Mouse (Mus musculus): ENCODE measurements around the gene Lrrc25. TPM values are rescaled to one million over a fixed set of nuclear protein-coding genes. Genes with fewer than 3 reads are reported as not detected.

The Lrrc25 gene
- total RNA-seq (2014; rRNA removed) (1.8 and 2.2 TPM in 2 replicates), polyA plus RNA-seq (2015; fragmentation: Nextera tagmentation; extraction: Ambion mirVana) (0.74 and 1.4 TPM in 2 replicates)

GRCm38 (mm10) chr8:70615894-70616293 is at the start of gene Lrrc25:
Gene Lrrc25, plus strand, starts transcription at chr8:70616155.
- Histone ChIP-seq H3K27ac (ENCODE audit: low read depth, low read length) (no peak within 1 kb of the TSS), H3K4me1 (ENCODE audit: insufficient read depth, low read length) (peaks cover 7% of the 10 kb centered on the region; the same call in 1 of the 2 replicates), H3K9ac (replicated peaks; ENCODE audit: low read length, poor library complexity, severe bottlenecking) (no peak within 1 kb of the TSS), H3K4me2 (ENCODE audit: low read depth, low read length, poor library complexity, severe bottlenecking) (no peak within 1 kb of the TSS), H3K36me3 (ENCODE audit: insufficient read depth, low read length) (no peaks in the 10 kb centered on the region), H3K27me3 (ENCODE audit: insufficient read depth, low read length) (0 out of 2 replicates have a peak, but pooled peaks cover 4% of the 10 kb centered on the region), H3K4me3 (ENCODE audit: low read depth, low read length) (no peak within 1 kb of the TSS), H3K9me3 (ENCODE audit: low read length) (no peaks in the 10 kb centered on the region)
- no peak for ATAC-seq (ENCODE audit: low FRiP score)
- TF ChIP-seq CTCF (IDR thresholded peaks at IDR 0.05) = no peak
- DNase-seq (ENCODE audit: low spot score) = no peak
- 80% methylated on average over 3 of the region's 3 CpGs for WGBS

- H3K9ac ChIP-seq (replicated peaks; ENCODE audit: low read length, poor library complexity, severe bottlenecking) = no peak overlapping the region
- H3K27me3 ChIP-seq (ENCODE audit: insufficient read depth, low read length) = no peaks in the 10 kb centered on the region
- ATAC-seq (ENCODE audit: low FRiP score) (no peak), DNase-seq (ENCODE audit: low spot score) (no peak)
- H3K9me3 ChIP-seq (ENCODE audit: low read length) = no peaks in the 10 kb centered on the region
- H3K27ac ChIP-seq (ENCODE audit: low read depth, low read length) = no peak overlapping the region
- 0 out of 2 replicates have a peak, but pooled peaks cover 5% of the 10 kb centered on the region for H3K36me3 ChIP-seq (ENCODE audit: insufficient read depth, low read length)
- no peak overlapping the region for H3K4me2 ChIP-seq (ENCODE audit: low read depth, low read length, poor library complexity, severe bottlenecking)
- H3K4me3 ChIP-seq (ENCODE audit: low read depth, low read length) = no peak overlapping the region
- H3K4me1 ChIP-seq (ENCODE audit: insufficient read depth, low read length) = no peaks in the 10 kb centered on the region
- no peak for TF ChIP-seq CTCF (IDR thresholded peaks at IDR 0.05)
These were observed 45.6 kb upstream of the Lrrc25 start for GRCm38 (mm10) chr8:70570360-70570759.

GRCm38 (mm10) chr8:70570990-70571389 is 45.0 kb upstream of the Lrrc25 start:
- Histone ChIP-seq H3K36me3 (ENCODE audit: insufficient read depth, low read length) (0 out of 2 replicates have a peak, but pooled peaks cover 5% of the 10 kb centered on the region), H3K9me3 (ENCODE audit: low read length) (no peaks in the 10 kb centered on the region), H3K4me3 (ENCODE audit: low read depth, low read length) (no peak overlapping the region), H3K27me3 (ENCODE audit: insufficient read depth, low read length) (no peaks in the 10 kb centered on the region), H3K4me2 (ENCODE audit: low read depth, low read length, poor library complexity, severe bottlenecking) (no peak overlapping the region), H3K27ac (ENCODE audit: low read depth, low read length) (no peak overlapping the region), H3K4me1 (ENCODE audit: insufficient read depth, low read length) (no peaks in the 10 kb centered on the region), H3K9ac (replicated peaks; ENCODE audit: low read length, poor library complexity, severe bottlenecking) (no peak overlapping the region)
- 73% methylated on average over 6 of the region's 6 CpGs for whole genome bisulfite sequencing
- ATAC-seq (ENCODE audit: low FRiP score) (no peak), DNase-seq (ENCODE audit: low spot score) (no peak)
- TF ChIP-seq CTCF (IDR thresholded peaks at IDR 0.05) = no peak

- Histone ChIP-seq H3K36me3 (ENCODE audit: insufficient read depth, low read length) (peaks cover 21% of the 10 kb centered on the region), H3K27ac (ENCODE audit: low read depth, low read length) (no peak overlapping the region), H3K4me1 (ENCODE audit: insufficient read depth, low read length) (no peaks in the 10 kb centered on the region), H3K9ac (replicated peaks; ENCODE audit: low read length, poor library complexity, severe bottlenecking) (no peak overlapping the region), H3K9me3 (ENCODE audit: low read length) (no peaks in the 10 kb centered on the region), H3K27me3 (ENCODE audit: insufficient read depth, low read length) (no peaks in the 10 kb centered on the region), H3K4me2 (ENCODE audit: low read depth, low read length, poor library complexity, severe bottlenecking) (no peak overlapping the region), H3K4me3 (ENCODE audit: low read depth, low read length) (no peak overlapping the region)
- TF ChIP-seq CTCF (IDR thresholded peaks at IDR 0.05) = no peak
- ATAC-seq (ENCODE audit: low FRiP score) (no peak), DNase-seq (ENCODE audit: low spot score) (no peak)
These were observed 41.7 kb upstream of the Lrrc25 start for GRCm38 (mm10) chr8:70574302-70574701.

GRCm38 (mm10) chr8:70574915-70575314 is 41.0 kb upstream of the Lrrc25 start:
- no peak overlapping the region for H3K9ac ChIP-seq (replicated peaks; ENCODE audit: low read length, poor library complexity, severe bottlenecking)
- peaks cover 22% of the 10 kb centered on the region for H3K36me3 ChIP-seq (ENCODE audit: insufficient read depth, low read length)
- WGBS = 75% methylated on average over 4 of the region's 4 CpGs
- no peaks in the 10 kb centered on the region for H3K9me3 ChIP-seq (ENCODE audit: low read length)
- ATAC-seq (ENCODE audit: low FRiP score) = no peak
- H3K4me1 ChIP-seq (ENCODE audit: insufficient read depth, low read length) = no peaks in the 10 kb centered on the region
- no peak overlapping the region for H3K4me2 ChIP-seq (ENCODE audit: low read depth, low read length, poor library complexity, severe bottlenecking)
- no peaks in the 10 kb centered on the region for H3K27me3 ChIP-seq (ENCODE audit: insufficient read depth, low read length)
- no peak for DNase-seq (ENCODE audit: low spot score)
- no peak for TF ChIP-seq CTCF (IDR thresholded peaks at IDR 0.05)
- H3K27ac ChIP-seq (ENCODE audit: low read depth, low read length) = no peak overlapping the region
- H3K4me3 ChIP-seq (ENCODE audit: low read depth, low read length) = no peak overlapping the region

- no peaks in the 10 kb centered on the region for H3K4me1 ChIP-seq (ENCODE audit: insufficient read depth, low read length)
- 97% methylated on average over 3 of the region's 3 CpGs for WGBS
- H3K36me3 ChIP-seq (ENCODE audit: insufficient read depth, low read length) = peaks cover 42% of the 10 kb centered on the region
- H3K9me3 ChIP-seq (ENCODE audit: low read length) = no peaks in the 10 kb centered on the region
- no peaks in the 10 kb centered on the region for H3K27me3 ChIP-seq (ENCODE audit: insufficient read depth, low read length)
- DNase-seq (ENCODE audit: low spot score) (no peak), ATAC-seq (ENCODE audit: low FRiP score) (no peak)
- no peak overlapping the region for H3K27ac ChIP-seq (ENCODE audit: low read depth, low read length)
- H3K9ac ChIP-seq (replicated peaks; ENCODE audit: low read length, poor library complexity, severe bottlenecking) = no peak overlapping the region
- H3K4me3 ChIP-seq (ENCODE audit: low read depth, low read length) = no peak overlapping the region
- H3K4me2 ChIP-seq (ENCODE audit: low read depth, low read length, poor library complexity, severe bottlenecking) = no peak overlapping the region
- no peak for TF ChIP-seq CTCF (IDR thresholded peaks at IDR 0.05)
These were observed 38.7 kb upstream of the Lrrc25 start for GRCm38 (mm10) chr8:70577207-70577606.
